Mouse (Mus musculus): ENCODE results near the gene Prr7.

DNA sequence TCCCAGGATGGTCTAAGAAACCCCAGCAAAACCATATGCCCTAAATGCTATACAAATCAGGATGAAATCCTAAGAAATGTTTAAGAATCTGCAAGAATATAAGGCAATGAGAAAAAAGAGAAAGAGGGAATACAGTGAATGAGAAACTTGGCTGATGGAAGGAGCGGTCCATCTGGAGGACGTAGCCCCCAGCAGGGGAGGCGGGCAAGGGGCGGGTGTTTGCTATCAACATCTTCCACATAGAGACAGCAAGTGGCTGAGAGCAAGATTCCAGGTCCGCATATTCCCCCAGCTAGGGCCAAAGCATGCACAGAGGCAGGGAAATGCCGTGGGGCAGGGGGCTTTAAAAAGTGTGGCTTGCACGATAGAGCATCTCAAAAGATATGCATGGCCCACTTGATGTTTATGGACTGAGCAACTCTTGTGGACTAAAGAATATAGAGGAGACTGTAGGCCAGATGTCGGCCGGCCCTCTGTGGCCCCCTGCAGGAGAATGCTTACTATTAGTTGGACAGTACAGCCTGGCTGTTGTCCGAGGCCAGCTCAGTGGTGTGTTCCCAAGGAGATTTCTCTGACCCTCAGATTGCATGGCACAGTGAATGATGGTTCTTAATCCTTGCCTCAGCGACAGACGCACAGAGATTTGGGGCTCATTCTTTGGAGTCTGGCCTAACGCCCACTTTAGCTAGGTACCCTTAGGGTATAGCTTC lies 4.9 kb downstream of the Prr7 start:
- no peak for TF ChIP-seq POLR2A (IDR thresholded peaks at IDR 0.05; ENCODE audit: insufficient read depth, low read depth, low read length)
- peak; percentile 76 for TF ChIP-seq CTCF (IDR thresholded peaks at IDR 0.05)
- no peak for TF ChIP-seq EP300 (IDR thresholded peaks at IDR 0.05; ENCODE audit: insufficient read depth, low read depth, low read length)
